Mouse (Mus musculus) embryonic fibroblast, embryonic 13.5 days (primary cell): ENCODE measurements around the gene Pgbd5.

ENCODE experiments used
- CTCF ChIP-seq: IDR thresholded peaks from 2 replicates; pipeline ENCODE4 v1.5.1; 2011; ENCODE audit warnings: mild to moderate bottlenecking, control low read depth, low read length, moderate library complexity, borderline replicate concordance; ENCODE audit not compliant: insufficient read depth
- POLR2A ChIP-seq: IDR thresholded peaks from 2 replicates; pipeline ENCODE4 v1.6.1; 2011; ENCODE audit warnings: low read depth, mild to moderate bottlenecking, control low read depth, low read length, moderate library complexity

DNA sequence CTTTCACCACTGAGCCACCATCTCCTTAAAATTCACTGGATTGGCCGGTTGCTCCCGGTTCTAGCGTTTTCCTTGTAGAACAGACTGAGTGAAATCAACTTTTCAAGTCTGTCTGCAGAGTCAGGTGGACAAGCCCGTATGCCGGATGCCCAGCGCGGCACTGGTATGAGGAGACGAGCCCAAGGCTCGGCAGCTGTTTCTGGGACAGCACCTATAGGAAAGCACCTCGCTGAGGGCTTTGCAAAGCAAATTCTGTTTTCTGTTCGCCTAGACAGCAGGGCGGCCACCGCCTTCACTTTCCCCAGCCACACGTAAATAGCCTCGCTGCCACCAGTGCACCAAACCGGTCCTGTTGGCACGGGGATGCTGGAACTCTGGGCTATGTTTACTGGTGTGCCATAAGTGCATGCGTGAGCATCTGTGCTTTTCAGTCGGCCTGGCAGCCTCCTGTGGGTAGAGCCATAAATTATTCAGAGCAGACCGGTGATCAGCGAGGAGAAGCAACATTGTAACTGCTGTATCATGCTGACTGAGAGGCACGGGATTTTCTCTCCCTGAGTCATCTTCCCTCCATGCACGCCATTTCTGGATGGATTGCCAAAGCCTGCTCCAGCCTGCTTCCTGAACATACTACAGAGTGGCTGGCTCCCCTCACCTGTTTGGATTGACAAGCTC lies 53.1 kb downstream of the Pgbd5 start:
- TF ChIP-seq POLR2A (no peak), CTCF (no peak)
